Mouse (Mus musculus) midbrain, embryonic 14.5 days (tissue): ENCODE measurements around the gene Tmed4. TPM values are rescaled to one million over a fixed set of nuclear protein-coding genes. Genes with fewer than 3 reads are reported as not detected.

ENCODE experiments used
- ATAC-seq: fragments of 200-750 bp; cut with Nextera tagmentation; 2 replicates; pipeline ENCODE4 v1.8.0; 2017; ENCODE audit warnings: moderate number of reproducible peaks, moderate library complexity; ENCODE audit not compliant: low FRiP score, low TSS enrichment
- DNase-seq: peaks from one replicate; pipeline ENCODE4 v3.0.0-alpha.2; 2015
- H3K27ac ChIP-seq: fragments of 300-500 bp; sonication (generic); replicated peaks from 2 replicates; pipeline ENCODE4 v1.5.1; 2014; ENCODE audit warnings: mild to moderate bottlenecking, low read depth, low read length, moderate library complexity
- H3K27me3 ChIP-seq: fragments of 300-500 bp; sonication (generic); 2 replicates; pipeline ENCODE4 v1.6.1; 2014; ENCODE audit warnings: low read length, control low read depth, mixed read lengths; ENCODE audit not compliant: control insufficient read depth, insufficient read depth
- H3K36me3 ChIP-seq: fragments of 300-500 bp; sonication (generic); 2 replicates; pipeline ENCODE4 v1.6.1; 2014; ENCODE audit warnings: low read length, control low read depth; ENCODE audit not compliant: control insufficient read depth, insufficient read depth
- H3K4me1 ChIP-seq: fragments of 300-500 bp; sonication (generic); 2 replicates; pipeline ENCODE4 v1.6.1; 2014; ENCODE audit warnings: mild to moderate bottlenecking, antibody characterized with exemption, low read length, control low read depth; ENCODE audit not compliant: control insufficient read depth, insufficient read depth
- H3K4me2 ChIP-seq: fragments of 300-500 bp; sonication (generic); 2 replicates; pipeline ENCODE4 v1.6.1; 2014; ENCODE audit warnings: mild to moderate bottlenecking, low read length, moderate library complexity
- H3K4me3 ChIP-seq: fragments of 300-500 bp; sonication (generic); replicated peaks from 2 replicates; pipeline ENCODE4 v1.5.1; 2014; ENCODE audit warnings: low read depth, low read length
- H3K9ac ChIP-seq: fragments of 300-500 bp; sonication (generic); replicated peaks from 2 replicates; pipeline ENCODE4 v1.6.1; 2014; ENCODE audit warnings: mild to moderate bottlenecking, low read length, moderate library complexity
- H3K9me3 ChIP-seq: fragments of 300-500 bp; sonication (generic); 2 replicates; pipeline ENCODE4 v1.6.1; 2016; ENCODE audit warnings: low read length, control low read depth, mixed read lengths; ENCODE audit not compliant: control insufficient read depth
- WGBS: fragments of 180-500 bp; shearing (Covaris S2); extraction: QIAGEN DNeasy Blood & Tissue Kit; methylation state at CpG from one replicate; pipeline ENCODE4 v1.1.7; 2014; 5-methylcytosine and 5-hydroxymethylcytosine counted together
- polyA plus RNA-seq: library from polyadenylated mRNA; unstranded; fragments of >200 nt; fragmentation: Nextera tagmentation; extraction: Ambion mirVana; gene quantifications from 2 replicates; pipeline ENCODE4 v1.2.1, GENCODE M21; 2014

Gene Tmed4
- polyA plus RNA-seq, 1 experiment from 2014 or later = 140 TPM

DNA sequence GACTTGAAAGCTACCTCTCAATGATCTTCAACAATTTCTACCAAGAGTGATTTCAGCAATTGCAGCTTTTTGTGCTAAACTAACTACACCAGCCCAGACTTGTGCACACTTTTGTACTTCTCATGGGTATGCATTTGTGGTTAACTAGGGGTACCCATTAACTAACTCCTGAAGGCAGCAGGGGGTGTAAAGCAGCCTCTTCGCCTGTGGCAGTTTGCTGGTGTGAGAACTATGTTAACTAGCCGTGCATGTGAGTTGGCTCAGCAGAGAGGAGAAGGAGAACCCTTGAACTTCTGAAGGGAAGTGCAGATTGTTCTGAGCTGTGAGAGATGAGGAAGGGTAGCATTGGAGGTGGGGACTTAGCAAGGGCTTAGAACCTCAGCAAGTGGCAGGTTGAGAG is 28.1 kb upstream of the Tmed4 start:
- 90% methylated on average over 2 of the region's 2 CpGs for WGBS
- H3K27ac ChIP-seq = no peak overlapping the region
- H3K4me2 ChIP-seq = no peak overlapping the region
- H3K4me3 ChIP-seq = no peak overlapping the region
- peaks cover 48% of the 10 kb centered on the region for H3K36me3 ChIP-seq
- H3K9me3 ChIP-seq = no peaks in the 10 kb centered on the region
- ATAC-seq (no peak), DNase-seq (no peak)
- H3K9ac ChIP-seq = no peak overlapping the region
- no peaks in the 10 kb centered on the region for H3K4me1 ChIP-seq
- no peaks in the 10 kb centered on the region for H3K27me3 ChIP-seq

DNA sequence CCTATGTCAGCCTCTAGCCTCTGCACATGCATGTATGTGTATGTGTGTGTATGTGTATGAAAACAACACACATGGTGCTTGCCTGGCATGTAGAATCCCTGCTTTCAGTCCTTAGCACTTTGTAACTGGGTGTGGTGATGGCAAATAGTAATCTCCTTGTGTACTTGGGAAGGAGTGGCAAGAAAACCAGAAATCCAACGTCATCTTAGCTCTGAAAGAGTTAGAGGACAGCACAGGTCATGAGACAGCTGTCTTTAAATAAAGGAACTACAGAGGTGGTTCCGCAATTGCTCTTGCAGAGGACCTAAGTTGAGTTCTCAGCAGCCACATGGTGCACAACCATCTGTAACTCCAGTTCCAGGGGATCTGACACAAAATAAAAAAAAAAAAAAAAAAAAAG is 24.8 kb upstream of the Tmed4 start:
- peaks cover 48% of the 10 kb centered on the region for H3K36me3 ChIP-seq
- H3K9me3 ChIP-seq = no peaks in the 10 kb centered on the region
- H3K27me3 ChIP-seq = no peaks in the 10 kb centered on the region
- no peak for ATAC-seq
- DNase-seq = no peak
- 89% methylated on average over 2 of the region's 2 CpGs for WGBS
- H3K27ac ChIP-seq = no peak overlapping the region
- no peaks in the 10 kb centered on the region for H3K4me1 ChIP-seq
- H3K4me2 ChIP-seq = no peak overlapping the region
- H3K9ac ChIP-seq = no peak overlapping the region
- no peak overlapping the region for H3K4me3 ChIP-seq

DNA sequence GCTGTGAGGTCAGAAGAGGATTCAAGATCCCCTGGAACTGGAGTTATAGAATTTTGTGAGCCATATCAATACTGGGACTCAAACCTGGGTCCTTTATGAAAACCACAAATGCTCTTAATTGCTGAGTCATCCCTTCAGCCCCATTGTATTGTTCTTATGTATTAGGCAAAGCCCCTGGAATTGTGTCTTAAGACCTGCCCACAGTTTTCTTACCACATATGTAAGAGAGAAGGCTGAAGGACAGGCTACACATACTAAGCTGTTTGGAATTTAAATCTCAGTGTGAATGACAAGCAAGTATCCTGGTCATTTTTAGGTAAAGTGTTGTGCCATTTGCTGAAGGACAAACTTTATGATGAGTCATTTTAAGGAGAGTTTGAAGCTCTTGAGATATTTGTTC is 21.4 kb upstream of the Tmed4 start:
- DNase-seq (no peak), ATAC-seq (no peak)
- Histone ChIP-seq H3K4me2 (no peak overlapping the region), H3K27me3 (no peaks in the 10 kb centered on the region), H3K36me3 (peaks cover 34% of the 10 kb centered on the region), H3K4me1 (peaks cover 4% of the 10 kb centered on the region), H3K27ac (no peak overlapping the region), H3K9ac (no peak overlapping the region), H3K9me3 (no peaks in the 10 kb centered on the region), H3K4me3 (no peak overlapping the region)

DNA sequence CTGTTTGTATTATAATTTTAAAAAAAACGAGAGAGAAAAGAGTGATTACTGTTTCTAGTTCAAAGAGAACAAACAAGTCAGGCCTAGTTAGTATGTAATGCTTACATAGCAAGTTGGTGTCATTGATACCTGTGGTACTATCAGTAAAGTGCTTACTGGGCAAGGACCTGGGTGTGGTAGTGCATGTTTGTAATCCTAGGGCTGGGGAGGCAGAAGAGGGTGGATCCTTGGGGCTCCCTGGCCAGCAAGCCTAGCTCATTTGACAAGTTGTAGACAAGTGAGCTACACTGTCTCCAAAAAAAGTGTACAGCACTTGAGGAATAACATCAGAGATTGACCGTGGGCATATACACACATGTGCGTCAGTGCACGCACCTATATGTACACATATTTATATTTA is 20.0 kb upstream of the Tmed4 start:
- H3K4me2 ChIP-seq = no peak overlapping the region
- H3K4me1 ChIP-seq = peaks cover 4% of the 10 kb centered on the region
- no peak overlapping the region for H3K4me3 ChIP-seq
- H3K36me3 ChIP-seq = peaks cover 23% of the 10 kb centered on the region
- 93% methylated on average over 4 of the region's 4 CpGs for WGBS
- ATAC-seq (no peak), DNase-seq (no peak)
- H3K9ac ChIP-seq = no peak overlapping the region
- H3K9me3 ChIP-seq = no peaks in the 10 kb centered on the region
- H3K27me3 ChIP-seq = no peaks in the 10 kb centered on the region
- H3K27ac ChIP-seq = no peak overlapping the region

DNA sequence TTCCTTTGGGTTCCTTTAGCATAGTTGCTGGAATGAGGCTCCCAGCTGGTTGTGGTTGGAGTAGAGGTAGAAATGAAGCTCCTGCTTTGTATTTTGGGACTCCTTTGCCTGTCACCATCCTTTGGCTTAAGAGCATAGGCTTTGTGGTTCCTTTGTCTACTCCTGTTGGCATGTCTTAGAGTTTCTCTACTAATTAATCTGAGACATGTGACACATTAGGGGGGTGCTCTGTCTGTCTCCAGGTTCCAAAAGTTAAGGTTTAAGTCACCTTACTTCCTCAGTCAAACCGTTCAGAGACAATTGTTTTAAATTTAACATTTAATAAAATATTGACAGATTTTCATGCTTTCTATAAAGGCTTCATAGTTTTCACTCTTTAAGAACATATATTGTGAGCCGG is 18.9 kb upstream of the Tmed4 start:
- H3K9me3 ChIP-seq = no peaks in the 10 kb centered on the region
- H3K4me2 ChIP-seq = no peak overlapping the region
- peaks cover 17% of the 10 kb centered on the region for H3K36me3 ChIP-seq
- peaks cover 4% of the 10 kb centered on the region for H3K4me1 ChIP-seq
- no peak for ATAC-seq
- H3K4me3 ChIP-seq = no peak overlapping the region
- no peaks in the 10 kb centered on the region for H3K27me3 ChIP-seq
- no peak overlapping the region for H3K9ac ChIP-seq
- DNase-seq = no peak
- 98% methylated on average over 2 of the region's 2 CpGs for WGBS
- H3K27ac ChIP-seq = no peak overlapping the region

DNA sequence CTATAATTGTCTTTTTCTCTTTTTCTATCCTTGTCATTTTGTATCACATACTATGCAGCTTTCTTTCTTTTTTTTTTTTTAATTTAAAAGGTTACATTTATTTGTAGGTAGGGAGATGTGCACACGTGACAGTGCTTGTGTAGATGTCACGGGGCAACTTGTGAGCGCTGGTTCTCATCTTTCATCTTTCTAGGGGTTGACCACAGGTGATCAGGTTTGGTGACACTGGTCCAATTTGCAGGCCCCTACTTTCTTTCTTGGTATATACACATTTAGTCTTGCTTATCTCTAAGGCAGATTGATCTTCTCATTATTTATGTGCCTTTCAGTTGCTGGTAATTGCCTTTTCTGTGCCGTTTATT is 18.3 kb upstream of the Tmed4 start:
- Histone ChIP-seq H3K27ac (no peak overlapping the region), H3K4me2 (peak overlapping the region; percentile 79), H3K9ac (no peak overlapping the region), H3K9me3 (no peaks in the 10 kb centered on the region), H3K27me3 (no peaks in the 10 kb centered on the region), H3K4me1 (peaks cover 4% of the 10 kb centered on the region), H3K36me3 (peaks cover 11% of the 10 kb centered on the region), H3K4me3 (peak overlapping the region; percentile 80)
- DNase-seq (no peak), ATAC-seq (no peak)
- WGBS = 97% methylated on average over 4 of the region's 4 CpGs

DNA sequence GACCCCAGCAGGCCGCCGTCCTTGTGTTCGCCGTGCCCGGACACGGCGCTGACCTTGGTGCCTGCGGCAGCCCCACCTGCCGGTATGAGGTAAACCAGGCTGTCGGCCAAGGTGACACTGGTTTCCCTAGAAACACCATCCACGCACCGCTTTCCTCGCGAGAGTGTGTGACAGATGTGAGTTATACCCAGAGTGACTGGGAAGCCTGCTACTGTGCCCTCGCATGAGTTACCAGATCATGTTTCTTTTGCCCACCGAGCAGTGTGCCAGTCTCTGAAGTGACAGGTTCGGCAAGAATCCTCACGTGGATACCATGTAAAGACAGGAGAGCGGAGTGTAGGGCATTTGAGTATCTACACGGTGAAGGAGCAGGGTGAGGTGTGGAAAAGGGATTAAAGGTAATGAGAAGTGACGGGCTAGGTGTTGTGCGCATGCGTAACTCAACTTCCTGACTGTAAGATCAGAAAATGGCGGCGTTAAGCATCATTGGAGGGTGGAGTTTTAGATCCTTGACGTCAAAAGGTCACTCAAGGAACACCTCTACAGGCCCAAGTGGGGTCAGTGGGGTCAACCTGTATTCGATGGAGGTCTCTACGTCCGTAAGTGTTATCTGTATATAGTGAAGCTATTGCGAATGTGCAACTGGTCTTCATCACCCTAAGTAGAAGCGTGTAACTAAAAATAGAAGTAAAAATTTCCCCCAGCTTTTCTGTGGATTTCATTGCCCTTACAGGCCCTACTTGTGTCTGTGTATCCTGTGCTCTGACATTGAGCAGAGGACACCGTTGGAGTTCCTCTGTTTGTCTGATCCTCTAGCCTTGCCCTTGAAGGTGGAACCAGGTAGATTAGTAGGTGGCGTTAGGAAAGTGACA is 17.7 kb upstream of the Tmed4 start:
- ATAC-seq (peak; percentile 16), DNase-seq (peak; percentile 87)
- H3K4me1 ChIP-seq = peaks cover 4% of the 10 kb centered on the region
- no peaks in the 10 kb centered on the region for H3K27me3 ChIP-seq
- no peaks in the 10 kb centered on the region for H3K9me3 ChIP-seq
- H3K9ac ChIP-seq = peak overlapping the region; percentile 64
- H3K36me3 ChIP-seq = peaks cover 5% of the 10 kb centered on the region
- H3K27ac ChIP-seq = peak overlapping the region; percentile 91
- peak overlapping the region; percentile 79 for H3K4me2 ChIP-seq
- peak overlapping the region; percentile 80 for H3K4me3 ChIP-seq
- 21% methylated on average over 33 of the region's 33 CpGs for WGBS

DNA sequence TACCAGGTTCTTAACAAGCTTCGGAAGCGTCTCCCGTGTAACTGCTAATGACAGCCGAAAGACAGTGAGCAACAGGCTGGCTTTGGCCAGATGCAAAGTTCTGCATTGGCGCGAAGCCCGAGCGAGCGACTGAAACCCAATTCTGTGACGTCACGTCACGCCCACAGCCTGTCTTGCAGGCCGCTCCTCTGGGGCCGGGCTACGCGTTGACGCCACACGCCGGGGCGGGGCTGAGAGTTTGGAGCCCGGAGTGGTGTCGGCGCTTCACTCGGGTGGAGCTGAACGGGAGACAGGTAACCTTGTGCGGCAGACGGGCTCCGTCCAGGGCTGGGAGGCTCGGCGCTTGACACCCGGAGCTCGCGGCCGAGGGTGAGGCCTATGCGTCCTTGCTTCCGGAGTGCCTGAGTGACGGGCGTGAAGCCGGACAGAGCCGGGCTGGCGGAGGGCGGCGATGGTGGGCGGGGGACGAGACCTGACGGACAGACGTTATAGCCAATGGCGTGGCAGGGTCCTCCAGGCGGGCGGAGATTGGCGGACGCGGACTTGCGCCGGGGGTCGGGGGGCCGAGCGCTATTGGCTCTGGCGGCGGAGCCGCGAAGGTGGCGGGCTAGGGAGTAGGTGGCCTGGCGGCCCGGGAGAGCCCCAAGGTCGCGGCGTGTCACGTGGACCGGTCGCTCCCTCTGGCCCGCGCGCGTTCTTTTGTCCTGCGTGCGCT is 16.9 kb upstream of the Tmed4 start, which contains the start of gene Ogdh:
Gene Ogdh (plus strand): TSS at position 233 of the 715 bp plus-strand sequence.
- Histone ChIP-seq H3K27me3 (no peaks in the 10 kb centered on the region), H3K36me3 (no peaks in the 10 kb centered on the region; the same call in 1 of the 2 replicates), H3K4me1 (peaks cover 4% of the 10 kb centered on the region), H3K4me2 (peak within 1 kb of the TSS; percentile 79), H3K9ac (peak within 1 kb of the TSS; percentile 64), H3K4me3 (peak within 1 kb of the TSS; percentile 80), H3K9me3 (no peaks in the 10 kb centered on the region), H3K27ac (peak within 1 kb of the TSS; percentile 91)
- ATAC-seq = peak; percentile 98
- WGBS = under 1% methylated on average over 77 of the region's 77 CpGs
- DNase-seq = peak; percentile 99
